Mouse (Mus musculus): ENCODE measurements around the gene Prrc2b.

DNA sequence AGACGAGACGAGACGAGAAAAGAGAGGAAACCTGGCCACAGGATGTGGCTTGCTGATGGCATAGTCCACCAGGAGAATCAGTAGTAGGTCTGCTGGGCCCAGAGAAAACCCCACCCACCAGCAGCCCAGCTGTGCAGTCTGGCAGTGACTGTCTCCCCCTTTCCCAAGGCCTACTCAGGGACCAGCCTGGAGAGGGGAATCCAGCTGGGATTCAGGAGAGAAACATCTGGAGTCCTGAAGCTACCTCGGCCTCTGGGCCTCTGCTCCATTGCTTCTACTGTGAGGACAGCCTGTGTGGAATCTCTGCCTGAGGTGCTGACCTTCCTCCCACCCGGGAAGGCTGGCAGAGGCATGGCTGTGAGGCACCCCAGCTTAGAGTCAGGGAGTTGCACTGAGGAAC is 29.7 kb upstream of the Prrc2b start:
- no peak for TF ChIP-seq CTCF (IDR thresholded peaks at IDR 0.05; ENCODE audit: extremely low read depth, insufficient read depth, insufficient read length, insufficient replicate concordance)
- no peak for TF ChIP-seq POLR2A (IDR thresholded peaks at IDR 0.05; ENCODE audit: low read depth, low read length)

All from spleen, adult 2 months (tissue).